Mouse (Mus musculus) midbrain, embryonic 16.5 days (tissue): Measurements from ENCODE around the gene Plcg1. TPM values are rescaled to one million over a fixed set of nuclear protein-coding genes. Genes with fewer than 3 reads are reported as not detected.
A peak's percentile ranks its signal among the peaks of the same experiment; 100 is the strongest.

Experiments
- ATAC-seq: fragments of 200-750 bp; cut with Nextera tagmentation; 2 replicates; pipeline ENCODE4 v1.8.0; 2017; ENCODE audit warnings: moderate TSS enrichment
- H3K27ac ChIP-seq: fragments of 300-500 bp; sonication (generic); 2 replicates; pipeline ENCODE4 v1.5.1; 2014; ENCODE audit warnings: mild to moderate bottlenecking, low read length, mixed read lengths
- H3K27me3 ChIP-seq: fragments of 300-500 bp; sonication (generic); 2 replicates; pipeline ENCODE4 v1.6.1; 2014; ENCODE audit warnings: low read depth, low read length, mixed read lengths; ENCODE audit not compliant: control insufficient read depth, insufficient read depth
- H3K36me3 ChIP-seq: fragments of 300-500 bp; sonication (generic); 2 replicates; pipeline ENCODE4 v1.6.1; 2014; ENCODE audit warnings: mild to moderate bottlenecking, low read length, moderate library complexity, mixed read lengths; ENCODE audit not compliant: control insufficient read depth, insufficient read depth
- H3K4me1 ChIP-seq: fragments of 300-500 bp; sonication (generic); 2 replicates; pipeline ENCODE4 v1.6.1; 2014; ENCODE audit warnings: mild to moderate bottlenecking, low read length, mixed read lengths; ENCODE audit not compliant: control insufficient read depth, insufficient read depth
- H3K4me2 ChIP-seq: fragments of 300-500 bp; sonication (generic); 2 replicates; pipeline ENCODE4 v1.6.1; 2014; ENCODE audit warnings: mild to moderate bottlenecking, low read length, mixed read lengths
- H3K4me3 ChIP-seq: fragments of 300-500 bp; sonication (generic); 2 replicates; pipeline ENCODE4 v1.5.1; 2014; ENCODE audit warnings: low read depth, mild to moderate bottlenecking, low read length, moderate library complexity, mixed read lengths
- H3K9ac ChIP-seq: fragments of 300-500 bp; sonication (generic); 2 replicates; pipeline ENCODE4 v1.6.1; 2014; ENCODE audit warnings: low read depth, low read length, mixed read lengths
- H3K9me3 ChIP-seq: fragments of 300-500 bp; sonication (generic); replicated peaks from 2 replicates; pipeline ENCODE4 v1.6.1; 2014; ENCODE audit warnings: mild to moderate bottlenecking, low read length, mixed read lengths; ENCODE audit not compliant: control insufficient read depth, poor library complexity, severe bottlenecking
- WGBS: fragments of 180-500 bp; shearing (Covaris S2); extraction: QIAGEN DNeasy Blood & Tissue Kit; methylation state at CpG from one replicate; pipeline ENCODE4 v1.1.7; 2014; 5-methylcytosine and 5-hydroxymethylcytosine counted together
- polyA plus RNA-seq: library from polyadenylated mRNA; unstranded; fragments of >200 nt; fragmentation: Nextera tagmentation; extraction: Ambion mirVana; gene quantifications from 2 replicates; pipeline ENCODE4 v1.2.1, GENCODE M21; 2015

Plcg1 gene
- polyA plus RNA-seq, 1 experiment from 2014 or later, result 52.1 TPM

DNA sequence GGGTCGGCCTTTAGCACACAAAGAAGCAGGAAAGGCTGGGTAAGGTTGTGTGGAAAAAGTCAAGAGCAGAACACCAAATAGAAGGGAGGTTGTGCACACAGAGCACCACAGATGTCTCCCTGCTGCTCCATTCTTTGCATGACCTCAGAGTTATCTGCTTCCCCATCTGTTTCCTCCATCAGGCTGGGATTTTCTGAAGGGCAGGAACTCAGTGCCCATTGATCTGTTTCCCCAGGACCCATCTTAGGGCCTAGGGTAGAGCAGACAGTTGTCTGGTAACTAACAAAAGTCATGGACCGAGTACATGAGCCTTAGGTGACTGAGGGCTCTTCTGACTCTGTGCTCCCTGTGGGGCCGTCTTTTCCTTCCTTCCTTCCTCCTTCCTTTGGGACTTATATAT is 10.5 kb downstream of the Plcg1 start:
- Histone ChIP-seq H3K36me3 (peaks cover 3% of the 10 kb centered on the region), H3K4me1 (peaks cover 32% of the 10 kb centered on the region)
- no peak for ATAC-seq

DNA sequence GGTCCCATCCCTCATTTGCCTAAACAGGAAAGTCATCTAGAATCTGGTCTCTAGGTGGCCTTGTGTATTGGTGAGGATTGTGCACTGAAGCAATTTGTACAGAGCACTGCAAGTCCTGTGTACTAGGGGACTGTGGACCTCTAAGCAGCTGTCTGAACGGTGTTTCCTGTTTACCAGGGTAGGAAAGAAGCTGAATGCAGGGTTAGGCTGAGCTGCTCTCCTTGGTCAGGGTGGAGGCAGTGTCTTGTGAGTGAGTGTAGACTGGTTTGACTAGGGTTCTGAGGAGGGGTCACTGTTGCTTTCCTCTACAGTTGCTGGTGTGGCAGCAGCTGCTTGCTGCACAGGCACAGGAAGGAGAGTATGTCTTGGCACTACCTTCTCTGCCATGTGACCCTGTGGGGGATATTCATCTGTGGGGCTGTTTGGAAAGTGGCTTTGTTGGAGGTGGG is 11.1 kb downstream of the Plcg1 start:
- Histone ChIP-seq H3K27me3 (no peaks in the 10 kb centered on the region), H3K4me1 (peaks cover 32% of the 10 kb centered on the region), H3K4me2 (no peak overlapping the region), H3K27ac (peak overlapping the region; percentile 19; the same call in 1 of the 2 replicates), H3K4me3 (no peak overlapping the region), H3K9ac (no peak overlapping the region), H3K9me3 (no peaks in the 10 kb centered on the region), H3K36me3 (peaks cover under 1% of the 10 kb centered on the region)
- 100% methylated on average over 1 of the region's 1 CpGs for WGBS
- ATAC-seq, result no peak

More for the DNA sequence above, 10.5 kb downstream of the Plcg1 start:
- H3K4me2 ChIP-seq, result no peak overlapping the region
- H3K9ac ChIP-seq, result no peak overlapping the region
- 86% methylated on average over 3 of the region's 3 CpGs for WGBS
- no peaks in the 10 kb centered on the region for H3K9me3 ChIP-seq
- H3K4me3 ChIP-seq, result no peak overlapping the region
- H3K27me3 ChIP-seq, result no peaks in the 10 kb centered on the region
- no peak overlapping the region; the same call in 1 of the 2 replicates for H3K27ac ChIP-seq

DNA sequence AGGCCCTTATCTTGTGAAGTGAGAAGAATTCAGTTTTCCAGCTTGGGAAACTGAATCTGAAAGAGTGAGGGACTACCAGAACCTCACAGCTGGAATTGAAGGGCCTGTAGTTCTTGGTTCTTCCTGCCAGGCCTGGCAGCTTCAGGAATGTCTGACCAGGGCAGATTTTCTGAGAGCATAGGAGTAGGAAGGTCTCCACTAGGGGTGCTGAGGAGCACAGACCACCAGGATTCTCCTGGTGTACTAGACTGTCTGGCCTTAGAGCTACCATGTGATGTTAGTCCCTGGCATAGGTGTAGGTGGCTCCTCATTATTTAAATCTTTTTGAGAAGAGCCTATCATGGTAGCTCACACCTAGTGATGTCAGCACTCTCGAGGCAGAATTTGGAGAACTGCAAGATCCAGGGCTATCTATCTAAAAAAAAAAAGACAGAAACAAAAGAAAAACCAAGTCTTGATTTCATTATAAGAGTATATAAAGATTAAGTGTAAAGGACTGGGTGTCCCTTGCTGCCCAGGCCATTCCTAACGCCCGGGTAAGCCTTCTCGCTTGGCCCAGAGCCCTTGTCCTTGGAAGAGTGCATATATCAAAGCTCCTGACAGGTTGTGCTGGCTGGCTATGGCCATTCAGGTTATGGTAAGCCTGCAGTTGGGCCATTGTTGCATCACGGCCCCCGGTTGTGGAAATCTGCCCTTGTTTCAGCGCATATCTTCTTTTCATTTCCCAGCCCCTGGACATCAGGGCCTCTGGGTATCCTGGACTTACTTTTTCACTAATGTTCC is 13.1 kb downstream of the Plcg1 start:
- H3K4me3 ChIP-seq, result no peak overlapping the region
- 96% methylated on average over 7 of the region's 7 CpGs for WGBS
- H3K27me3 ChIP-seq, result no peaks in the 10 kb centered on the region
- H3K4me2 ChIP-seq, result no peak overlapping the region
- no peak for ATAC-seq
- no peak overlapping the region for H3K9ac ChIP-seq
- no peaks in the 10 kb centered on the region for H3K9me3 ChIP-seq
- no peak overlapping the region for H3K27ac ChIP-seq
- H3K36me3 ChIP-seq, result peaks cover 14% of the 10 kb centered on the region
- H3K4me1 ChIP-seq, result peaks cover 26% of the 10 kb centered on the region

DNA sequence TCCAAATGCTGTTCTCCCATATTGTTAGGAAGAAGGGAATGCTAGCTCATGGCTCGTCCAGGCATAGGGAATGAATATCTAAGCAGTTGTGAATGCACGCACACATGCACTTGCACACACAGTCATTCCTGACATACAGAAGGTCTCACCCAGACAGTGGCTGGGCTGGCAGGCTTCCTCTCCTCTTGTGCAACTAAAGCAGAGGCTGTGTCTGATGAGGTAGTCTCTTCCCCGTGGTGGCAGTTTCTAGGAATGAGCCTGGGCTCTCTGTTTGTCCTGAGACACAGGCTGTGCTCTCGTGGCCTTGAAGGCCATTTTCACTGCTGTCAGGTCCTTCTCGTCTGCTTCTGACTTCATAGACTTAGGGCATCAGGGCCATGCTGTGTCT is 13.7 kb downstream of the Plcg1 start:
- no peaks in the 10 kb centered on the region for H3K9me3 ChIP-seq
- no peak overlapping the region for H3K4me3 ChIP-seq
- peaks cover 20% of the 10 kb centered on the region for H3K4me1 ChIP-seq
- H3K27me3 ChIP-seq, result no peaks in the 10 kb centered on the region
- 91% methylated on average over 5 of the region's 5 CpGs for WGBS
- ATAC-seq, result no peak
- peaks cover 18% of the 10 kb centered on the region for H3K36me3 ChIP-seq
- no peak overlapping the region for H3K27ac ChIP-seq
- H3K4me2 ChIP-seq, result no peak overlapping the region
- H3K9ac ChIP-seq, result no peak overlapping the region

DNA sequence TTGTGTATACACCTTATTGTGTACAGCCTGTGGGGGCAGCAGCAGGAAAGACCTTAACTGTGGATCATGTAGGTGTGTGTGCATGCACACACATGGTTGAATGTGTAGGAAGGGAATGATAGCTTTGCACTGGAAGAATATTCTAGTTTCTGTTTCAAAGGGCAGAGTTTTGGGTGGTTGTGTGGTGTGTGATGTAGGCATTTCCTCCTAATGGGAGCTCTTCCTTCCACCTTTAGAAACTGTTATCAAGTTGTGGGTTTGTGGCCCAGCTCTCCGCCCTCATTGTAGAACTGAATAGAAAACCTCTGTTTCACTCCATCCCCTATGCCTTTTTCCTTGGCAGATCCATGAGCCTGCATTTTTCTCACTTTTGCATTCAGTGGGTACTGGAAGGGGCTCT is 14.4 kb downstream of the Plcg1 start:
- no peak for ATAC-seq
- WGBS, result 100% methylated on average over 1 of the region's 1 CpGs
- Histone ChIP-seq H3K9me3 (no peaks in the 10 kb centered on the region), H3K4me1 (peaks cover 14% of the 10 kb centered on the region), H3K36me3 (peaks cover 19% of the 10 kb centered on the region), H3K27ac (no peak overlapping the region), H3K9ac (no peak overlapping the region), H3K4me2 (no peak overlapping the region), H3K4me3 (no peak overlapping the region), H3K27me3 (no peaks in the 10 kb centered on the region)

DNA sequence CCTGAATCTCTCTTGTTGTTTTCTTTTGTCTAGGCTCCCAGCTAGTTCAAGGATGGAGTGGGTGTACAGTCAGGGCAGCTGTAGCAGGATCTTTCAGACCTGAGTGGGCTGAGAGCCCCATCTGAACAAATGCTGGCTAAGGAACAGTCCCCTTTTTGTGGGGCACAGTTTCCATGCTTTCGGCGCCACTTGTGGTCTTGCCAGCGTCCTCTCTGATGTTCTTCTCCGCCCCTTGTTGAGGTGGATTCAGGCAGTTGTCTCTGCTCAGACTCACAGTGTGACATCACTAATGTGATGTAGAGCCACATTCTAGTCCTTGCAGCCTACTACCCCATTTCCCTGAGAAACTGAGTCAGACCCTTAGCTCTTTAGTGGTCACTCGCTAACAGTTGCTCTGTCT is 15.5 kb downstream of the Plcg1 start:
- Histone ChIP-seq H3K9me3 (no peaks in the 10 kb centered on the region), H3K9ac (no peak overlapping the region), H3K27me3 (no peaks in the 10 kb centered on the region), H3K4me3 (no peak overlapping the region), H3K36me3 (peaks cover 26% of the 10 kb centered on the region), H3K4me2 (no peak overlapping the region), H3K27ac (no peak overlapping the region), H3K4me1 (peaks cover 6% of the 10 kb centered on the region)
- no peak for ATAC-seq
- 95% methylated on average over 5 of the region's 5 CpGs for WGBS

DNA sequence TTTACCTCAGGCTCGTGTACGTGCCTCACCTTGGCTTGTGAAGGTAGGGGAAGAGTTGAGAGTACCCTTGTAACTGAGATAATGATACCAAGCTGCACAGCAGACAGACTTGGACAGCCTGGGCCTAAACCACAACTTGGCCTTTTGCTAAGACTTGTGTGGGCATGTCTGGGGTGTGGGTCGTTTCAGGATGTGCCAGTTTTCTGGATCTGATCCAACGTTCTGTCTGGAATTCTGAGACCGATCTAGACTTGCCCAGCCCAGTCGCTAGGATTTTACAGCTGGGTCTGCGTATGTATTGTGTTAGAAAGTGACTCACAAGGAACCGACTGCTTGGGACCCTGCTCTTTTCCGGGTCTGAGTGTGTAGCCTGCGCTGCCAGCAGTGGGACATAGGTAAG is 16.0 kb downstream of the Plcg1 start:
- peaks cover 31% of the 10 kb centered on the region for H3K36me3 ChIP-seq

DNA sequence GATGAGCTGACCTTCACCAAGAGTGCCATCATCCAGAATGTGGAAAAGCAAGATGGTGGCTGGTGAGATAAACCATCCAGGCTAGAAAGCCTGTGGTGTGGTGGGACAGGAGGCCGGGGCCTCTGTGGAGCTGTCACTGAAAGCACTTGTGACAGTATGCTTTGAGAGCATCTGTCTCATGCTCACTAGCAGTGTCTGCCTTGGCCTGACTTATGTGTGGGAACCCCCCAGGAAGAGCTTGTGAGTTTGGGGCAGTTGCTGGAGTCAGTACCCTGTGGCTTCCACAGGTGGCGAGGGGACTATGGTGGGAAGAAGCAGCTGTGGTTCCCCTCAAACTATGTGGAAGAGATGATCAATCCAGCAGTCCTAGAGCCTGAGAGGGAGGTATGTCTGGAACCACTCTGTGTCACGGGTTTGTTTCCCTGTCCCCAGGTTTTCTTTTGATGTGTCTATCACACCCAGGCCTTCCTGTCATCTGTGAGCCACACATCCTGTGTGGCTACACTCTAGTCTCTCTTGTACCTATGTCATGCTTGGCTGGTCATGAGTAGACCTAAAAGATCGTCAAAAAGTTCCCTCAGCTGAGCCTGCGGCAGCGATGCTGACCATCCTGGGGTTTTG is 25.6 kb downstream of the Plcg1 start:
- Histone ChIP-seq H3K4me1 (no peaks in the 10 kb centered on the region), H3K27me3 (no peaks in the 10 kb centered on the region), H3K36me3 (peaks cover 65% of the 10 kb centered on the region), H3K4me2 (no peak overlapping the region), H3K4me3 (no peak overlapping the region), H3K9ac (no peak overlapping the region), H3K9me3 (no peaks in the 10 kb centered on the region), H3K27ac (no peak overlapping the region)
- ATAC-seq, result no peak
- WGBS, result 93% methylated on average over 6 of the region's 6 CpGs

More for the DNA sequence above, 16.0 kb downstream of the Plcg1 start:
- no peak overlapping the region for H3K27ac ChIP-seq
- no peak overlapping the region for H3K4me3 ChIP-seq
- H3K27me3 ChIP-seq, result no peaks in the 10 kb centered on the region
- no peak for ATAC-seq
- no peaks in the 10 kb centered on the region for H3K9me3 ChIP-seq
- H3K4me1 ChIP-seq, result peaks cover 4% of the 10 kb centered on the region
- H3K4me2 ChIP-seq, result no peak overlapping the region
- WGBS, result 91% methylated on average over 10 of the region's 10 CpGs
- H3K9ac ChIP-seq, result no peak overlapping the region

DNA sequence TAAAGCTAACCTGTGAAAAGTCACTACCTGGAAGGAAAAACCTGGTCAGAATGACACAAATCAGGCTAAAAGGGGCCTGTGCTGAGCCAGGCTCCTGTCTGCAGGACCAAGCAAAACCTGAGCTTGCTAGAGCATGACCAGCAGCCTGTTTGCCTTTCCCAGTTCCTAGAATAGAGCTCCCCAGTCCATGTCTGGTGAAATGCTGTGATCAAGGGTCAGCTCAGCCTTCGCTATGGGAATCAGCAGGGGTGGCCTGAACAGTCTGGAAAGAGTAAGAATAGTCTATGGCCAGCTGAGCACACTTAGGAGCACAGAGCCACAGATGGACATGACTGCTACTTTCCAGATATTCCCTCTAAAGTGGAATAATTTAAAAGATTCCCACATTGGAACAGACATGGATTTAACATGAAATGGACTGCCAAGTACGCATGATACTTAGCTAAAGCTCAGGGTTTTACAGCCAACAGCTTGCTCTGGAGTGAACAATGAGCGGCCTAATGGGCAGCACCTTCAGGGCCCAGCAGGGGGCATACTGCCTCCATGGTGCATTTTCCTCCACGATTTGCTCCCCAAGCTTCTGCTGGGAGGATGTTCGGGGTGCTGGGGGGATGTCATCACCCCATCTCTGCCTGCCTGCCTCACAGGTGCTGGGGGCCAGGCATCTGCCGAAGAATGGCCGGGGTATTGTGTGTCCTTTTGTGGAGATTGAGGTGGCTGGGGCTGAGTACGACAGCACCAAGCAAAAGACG is 29.5 kb downstream of the Plcg1 start:
- H3K27me3 ChIP-seq, result no peaks in the 10 kb centered on the region
- peaks cover 48% of the 10 kb centered on the region for H3K36me3 ChIP-seq
- no peak for ATAC-seq
- no peak overlapping the region for H3K4me2 ChIP-seq
- H3K4me1 ChIP-seq, result no peaks in the 10 kb centered on the region
- no peak overlapping the region for H3K9ac ChIP-seq
- H3K9me3 ChIP-seq, result no peaks in the 10 kb centered on the region
- no peak overlapping the region for H3K27ac ChIP-seq
- WGBS, result 88% methylated on average over 9 of the region's 9 CpGs
- no peak overlapping the region for H3K4me3 ChIP-seq
